Mouse (Mus musculus): Measurements from ENCODE around the gene Ttll5. TPM values are rescaled to one million over a fixed set of nuclear protein-coding genes. Genes with fewer than 3 reads are reported as not detected.

The Ttll5 gene
- polyA plus RNA-seq, 1 experiment from 2014 or later: 15.5 TPM

DNA sequence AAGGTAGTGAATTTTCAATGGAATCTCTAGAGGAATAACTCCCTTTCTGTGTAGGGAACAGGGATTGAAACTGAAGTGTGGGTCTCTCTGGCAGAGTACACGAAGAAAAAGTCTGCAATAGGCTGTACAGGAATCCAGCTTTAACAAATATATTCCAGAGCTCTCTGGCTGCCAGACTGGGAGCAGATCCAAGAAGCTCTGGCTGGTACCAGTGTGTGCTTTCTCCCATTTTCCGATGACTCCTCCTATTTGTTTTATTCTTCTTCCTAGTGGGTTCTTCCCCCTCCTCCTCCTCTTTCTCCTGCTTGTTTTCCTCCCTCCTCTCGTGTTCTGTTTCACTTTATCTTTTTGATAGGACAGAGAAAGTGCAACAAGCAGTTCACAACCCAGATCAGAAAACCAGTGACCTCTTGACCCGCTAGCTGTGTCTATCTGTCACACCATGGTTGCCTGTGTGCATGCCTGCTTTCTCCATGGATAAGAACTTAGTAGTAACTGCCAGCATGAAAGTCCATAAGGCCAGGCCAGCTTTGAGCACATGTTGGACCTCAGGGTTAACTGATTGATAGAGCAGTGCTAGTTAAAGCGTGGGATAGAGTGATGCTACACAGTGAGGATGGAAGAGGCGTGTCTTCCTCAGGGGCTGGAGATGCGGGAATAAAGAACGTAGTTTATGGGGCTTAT is 55.3 kb downstream of the Ttll5 start:
- ATAC-seq (replicated peaks; ENCODE audit: extremely low read depth, insufficient read depth, low FRiP score): peak; percentile 76
- peak overlapping the region; percentile 69 for H3K27ac ChIP-seq (ENCODE audit: low read length)
- H3K4me3 ChIP-seq (ENCODE audit: low read length): no peak overlapping the region
- peaks cover 13% of the 10 kb centered on the region for H3K4me1 ChIP-seq (ENCODE audit: control insufficient read depth, insufficient read depth, low read length)
- no peaks in the 10 kb centered on the region for H3K27me3 ChIP-seq (ENCODE audit: control insufficient read depth, insufficient read depth, low read length)
- H3K9ac ChIP-seq (ENCODE audit: low read length): no peak overlapping the region
- no peaks in the 10 kb centered on the region for H3K9me3 ChIP-seq (replicated peaks; ENCODE audit: control insufficient read depth, low read length)
- WGBS: 52% methylated on average over 8 of the region's 8 CpGs
- H3K36me3 ChIP-seq (ENCODE audit: control insufficient read depth, insufficient read depth): peaks cover 13% of the 10 kb centered on the region
- H3K4me2 ChIP-seq (ENCODE audit: low read depth, low read length): peak overlapping the region; percentile 17; the same call in 1 of the 2 replicates

DNA sequence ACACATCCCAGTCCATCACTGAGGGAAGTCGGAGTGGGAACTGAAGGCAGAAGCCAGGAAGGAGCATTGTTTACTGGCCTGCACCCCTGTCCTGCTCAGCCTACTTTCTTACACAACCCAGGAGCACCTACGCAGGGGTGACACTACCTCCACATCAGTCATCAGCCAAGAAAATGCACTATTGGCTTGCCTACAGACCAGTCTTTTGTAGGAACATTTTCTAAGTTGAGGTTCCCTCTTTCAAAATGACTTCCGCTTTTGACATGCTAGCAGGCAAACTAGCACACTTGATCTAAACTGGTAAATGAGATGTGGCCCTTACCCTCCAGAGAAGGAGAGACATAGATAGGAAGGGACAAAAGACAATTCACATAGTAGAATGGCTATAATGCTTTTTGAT is 60.6 kb downstream of the Ttll5 start:
- Histone ChIP-seq H3K27ac (ENCODE audit: low read length) (no peak overlapping the region), H3K27me3 (ENCODE audit: control insufficient read depth, insufficient read depth, low read length) (no peaks in the 10 kb centered on the region), H3K4me3 (ENCODE audit: low read length) (no peak overlapping the region), H3K9me3 (replicated peaks; ENCODE audit: control insufficient read depth, low read length) (no peaks in the 10 kb centered on the region), H3K4me1 (ENCODE audit: control insufficient read depth, insufficient read depth, low read length) (peaks cover under 1% of the 10 kb centered on the region), H3K9ac (ENCODE audit: low read length) (no peak overlapping the region), H3K4me2 (ENCODE audit: low read depth, low read length) (no peak overlapping the region), H3K36me3 (ENCODE audit: control insufficient read depth, insufficient read depth) (peaks cover 5% of the 10 kb centered on the region; the same call in 1 of the 2 replicates)
- WGBS: 92% methylated on average over 3 of the region's 3 CpGs
- no peak for ATAC-seq (replicated peaks; ENCODE audit: extremely low read depth, insufficient read depth, low FRiP score)

DNA sequence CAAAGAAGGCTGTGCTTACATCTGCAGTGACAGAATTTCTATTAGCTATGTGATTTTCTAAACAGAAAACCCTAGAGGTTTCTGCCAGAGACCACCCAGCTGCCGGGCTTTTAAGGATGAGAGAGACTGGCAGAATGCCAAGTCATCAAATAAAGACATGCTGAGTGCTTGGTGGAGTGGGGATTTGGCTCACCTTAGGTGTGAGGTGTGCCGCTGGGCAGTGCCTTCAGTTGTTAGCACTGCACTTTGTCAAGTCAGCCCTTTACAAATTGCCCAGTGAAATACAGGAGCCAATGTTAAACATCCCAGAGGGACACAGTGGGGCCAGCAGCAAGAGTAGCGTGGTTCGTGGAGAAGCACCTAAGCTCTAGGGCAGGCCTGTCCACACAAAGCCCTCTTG is 65.6 kb downstream of the Ttll5 start:
- H3K4me2 ChIP-seq (ENCODE audit: low read depth, low read length): no peak overlapping the region
- H3K4me1 ChIP-seq (ENCODE audit: control insufficient read depth, insufficient read depth, low read length): peaks cover 2% of the 10 kb centered on the region; the same call in 1 of the 2 replicates
- no peak overlapping the region for H3K9ac ChIP-seq (ENCODE audit: low read length)
- H3K4me3 ChIP-seq (ENCODE audit: low read length): no peak overlapping the region
- WGBS: 50% methylated on average over 4 of the region's 4 CpGs
- ATAC-seq (replicated peaks; ENCODE audit: extremely low read depth, insufficient read depth, low FRiP score): no peak
- no peaks in the 10 kb centered on the region for H3K9me3 ChIP-seq (replicated peaks; ENCODE audit: control insufficient read depth, low read length)
- no peaks in the 10 kb centered on the region for H3K27me3 ChIP-seq (ENCODE audit: control insufficient read depth, insufficient read depth, low read length)
- H3K27ac ChIP-seq (ENCODE audit: low read length): no peak overlapping the region
- peaks cover 20% of the 10 kb centered on the region for H3K36me3 ChIP-seq (ENCODE audit: control insufficient read depth, insufficient read depth)

DNA sequence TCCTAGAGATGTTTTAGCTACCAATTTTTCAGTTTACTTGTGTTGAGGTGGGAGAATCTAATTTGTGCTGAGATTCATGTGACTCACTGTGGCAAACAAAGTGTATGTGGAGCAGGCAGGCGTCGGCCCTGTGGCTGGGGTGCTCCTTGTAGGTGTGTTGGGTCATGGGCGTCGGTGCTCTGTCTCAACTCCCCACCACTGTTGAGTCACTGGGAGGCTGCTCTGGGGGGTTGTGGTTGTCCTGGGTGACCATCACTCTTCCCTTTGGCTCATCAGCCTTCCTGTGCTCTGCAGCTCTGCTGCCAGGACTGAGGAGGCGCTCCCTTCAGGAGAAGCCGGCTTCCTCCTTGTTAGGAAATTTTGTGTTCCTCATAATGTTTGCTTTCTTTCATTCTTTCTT is 79.5 kb downstream of the Ttll5 start:
- no peaks in the 10 kb centered on the region for H3K9me3 ChIP-seq (replicated peaks; ENCODE audit: control insufficient read depth, low read length)
- 84% methylated on average over 6 of the region's 6 CpGs for WGBS

DNA sequence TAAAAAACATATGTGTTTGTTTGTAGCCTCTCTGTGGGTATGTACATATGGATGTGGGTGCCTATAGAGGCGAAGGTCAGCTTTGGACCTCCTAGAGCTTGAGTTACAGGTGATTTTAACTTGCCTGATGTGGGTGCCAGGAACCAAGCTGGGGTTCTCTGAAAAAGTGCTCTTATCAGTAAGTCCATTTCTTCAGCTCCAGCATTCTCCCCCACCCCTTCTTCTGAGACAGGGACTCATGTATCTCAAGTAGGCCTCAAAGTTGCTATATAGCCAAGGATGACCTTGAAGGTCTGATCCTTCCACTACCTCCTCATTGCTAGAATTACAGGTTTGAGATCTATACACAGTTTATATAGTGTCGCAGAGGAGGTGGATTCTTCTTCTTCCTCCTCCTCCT is 81.2 kb downstream of the Ttll5 start:
- WGBS: 97% methylated on average over 2 of the region's 2 CpGs
- H3K9me3 ChIP-seq (replicated peaks; ENCODE audit: control insufficient read depth, low read length): no peaks in the 10 kb centered on the region
- no peak overlapping the region for H3K4me3 ChIP-seq (ENCODE audit: low read length)
- no peak for ATAC-seq (replicated peaks; ENCODE audit: extremely low read depth, insufficient read depth, low FRiP score)
- H3K36me3 ChIP-seq (ENCODE audit: control insufficient read depth, insufficient read depth): peaks cover 5% of the 10 kb centered on the region; the same call in 1 of the 2 replicates
- no peaks in the 10 kb centered on the region for H3K27me3 ChIP-seq (ENCODE audit: control insufficient read depth, insufficient read depth, low read length)
- H3K9ac ChIP-seq (ENCODE audit: low read length): no peak overlapping the region
- no peak overlapping the region for H3K27ac ChIP-seq (ENCODE audit: low read length)
- no peak overlapping the region for H3K4me2 ChIP-seq (ENCODE audit: low read depth, low read length)
- H3K4me1 ChIP-seq (ENCODE audit: control insufficient read depth, insufficient read depth, low read length): 0 out of 2 replicates have a peak, but pooled peaks cover 3% of the 10 kb centered on the region

More for the DNA sequence above, 79.5 kb downstream of the Ttll5 start:
- no peak overlapping the region for H3K4me3 ChIP-seq (ENCODE audit: low read length)
- H3K4me1 ChIP-seq (ENCODE audit: control insufficient read depth, insufficient read depth, low read length): 0 out of 2 replicates have a peak, but pooled peaks cover 3% of the 10 kb centered on the region
- no peak for ATAC-seq (replicated peaks; ENCODE audit: extremely low read depth, insufficient read depth, low FRiP score)
- no peak overlapping the region for H3K27ac ChIP-seq (ENCODE audit: low read length)
- no peak overlapping the region for H3K4me2 ChIP-seq (ENCODE audit: low read depth, low read length)
- H3K36me3 ChIP-seq (ENCODE audit: control insufficient read depth, insufficient read depth): peaks cover 5% of the 10 kb centered on the region; the same call in 1 of the 2 replicates
- H3K9ac ChIP-seq (ENCODE audit: low read length): no peak overlapping the region
- H3K27me3 ChIP-seq (ENCODE audit: control insufficient read depth, insufficient read depth, low read length): no peaks in the 10 kb centered on the region

DNA sequence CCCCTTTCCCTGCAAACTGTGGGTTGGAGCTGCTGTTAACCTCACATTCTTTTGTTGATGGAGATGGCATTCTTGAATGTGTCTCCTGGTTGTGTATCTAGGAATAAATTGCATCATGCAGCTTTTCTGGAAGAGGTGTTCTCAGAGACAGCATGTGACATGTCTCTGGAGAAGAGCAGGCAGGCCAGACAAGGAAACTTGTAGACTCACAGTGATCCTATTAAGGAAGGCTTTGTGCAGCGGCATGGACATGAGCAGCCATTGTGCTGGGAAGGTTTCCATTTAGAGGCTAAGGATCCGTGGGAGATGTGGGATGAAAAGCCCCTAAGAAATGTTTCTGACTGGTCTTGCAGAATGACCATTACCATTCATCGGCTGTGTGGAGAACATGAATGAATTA is 83.4 kb downstream of the Ttll5 start:
- H3K9ac ChIP-seq (ENCODE audit: low read length): no peak overlapping the region
- H3K36me3 ChIP-seq (ENCODE audit: control insufficient read depth, insufficient read depth): peaks cover 2% of the 10 kb centered on the region; the same call in 1 of the 2 replicates
- H3K27ac ChIP-seq (ENCODE audit: low read length): no peak overlapping the region
- no peak overlapping the region for H3K4me2 ChIP-seq (ENCODE audit: low read depth, low read length)
- H3K27me3 ChIP-seq (ENCODE audit: control insufficient read depth, insufficient read depth, low read length): no peaks in the 10 kb centered on the region
- H3K4me3 ChIP-seq (ENCODE audit: low read length): no peak overlapping the region
- H3K4me1 ChIP-seq (ENCODE audit: control insufficient read depth, insufficient read depth, low read length): peaks cover 8% of the 10 kb centered on the region
- no peak for ATAC-seq (replicated peaks; ENCODE audit: extremely low read depth, insufficient read depth, low FRiP score)
- 82% methylated on average over 3 of the region's 3 CpGs for WGBS
- no peaks in the 10 kb centered on the region for H3K9me3 ChIP-seq (replicated peaks; ENCODE audit: control insufficient read depth, low read length)

DNA sequence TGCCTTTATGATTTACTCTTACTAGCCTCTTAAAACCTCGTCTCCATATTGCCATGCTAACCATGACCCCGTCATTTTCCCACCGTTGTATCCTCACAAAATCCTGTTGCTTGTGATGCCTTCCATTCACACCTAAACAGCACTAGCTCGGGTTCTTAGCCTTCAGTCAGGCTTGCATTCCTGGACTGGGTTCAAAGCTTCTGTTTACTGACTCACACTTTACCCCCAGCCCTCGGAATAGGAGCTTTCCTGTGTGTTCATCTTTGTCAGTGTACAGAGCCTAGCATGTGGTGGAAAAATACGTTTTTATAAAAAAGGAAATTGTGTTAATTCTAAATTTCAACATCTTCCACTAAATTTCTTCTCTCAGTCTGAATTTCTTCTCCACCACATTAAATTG is 86.4 kb downstream of the Ttll5 start:
- Histone ChIP-seq H3K36me3 (ENCODE audit: control insufficient read depth, insufficient read depth) (peaks cover 2% of the 10 kb centered on the region), H3K9ac (ENCODE audit: low read length) (no peak overlapping the region), H3K27ac (ENCODE audit: low read length) (no peak overlapping the region), H3K4me3 (ENCODE audit: low read length) (no peak overlapping the region), H3K4me1 (ENCODE audit: control insufficient read depth, insufficient read depth, low read length) (peaks cover 11% of the 10 kb centered on the region), H3K27me3 (ENCODE audit: control insufficient read depth, insufficient read depth, low read length) (no peaks in the 10 kb centered on the region), H3K4me2 (ENCODE audit: low read depth, low read length) (no peak overlapping the region), H3K9me3 (replicated peaks; ENCODE audit: control insufficient read depth, low read length) (no peaks in the 10 kb centered on the region)
- WGBS: 81% methylated on average over 6 of the region's 6 CpGs
- ATAC-seq (replicated peaks; ENCODE audit: extremely low read depth, insufficient read depth, low FRiP score): no peak

DNA sequence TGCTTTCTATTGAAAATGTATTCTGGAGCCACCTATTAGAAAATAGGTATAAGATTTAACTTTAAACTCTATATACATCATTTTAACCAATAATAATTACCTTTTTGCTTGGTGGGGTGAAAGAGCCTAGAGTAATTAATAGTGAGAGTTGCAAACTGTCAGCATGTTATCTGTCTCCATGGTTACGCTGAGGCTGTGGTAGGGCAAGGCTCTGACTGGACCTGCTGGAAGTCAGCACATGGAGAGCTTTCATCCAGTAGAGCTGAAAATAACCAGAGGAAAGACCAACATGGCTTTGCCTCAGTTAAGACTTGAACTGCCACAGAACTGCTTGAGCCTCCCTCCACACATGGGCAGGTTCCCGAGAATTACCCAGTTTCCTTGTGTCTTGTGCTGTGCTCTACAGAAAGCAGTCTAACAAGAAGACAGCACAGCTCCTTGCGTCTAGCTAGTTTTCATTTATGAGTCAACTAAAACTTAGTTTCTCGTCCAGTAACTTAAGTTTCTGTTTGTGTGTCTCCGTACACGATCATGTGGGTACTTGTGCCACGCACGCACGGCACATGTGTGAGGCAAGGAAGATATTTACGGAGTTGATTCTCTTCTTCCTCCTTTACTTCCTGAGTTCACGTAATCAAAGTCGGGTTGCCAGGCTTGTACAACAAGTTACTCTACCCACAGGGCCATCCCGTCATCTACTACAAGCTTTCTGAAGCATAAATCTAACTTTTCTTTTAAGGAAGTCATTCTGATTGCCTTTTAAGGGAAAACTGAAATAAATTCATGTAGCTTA is 88.4 kb downstream of the Ttll5 start:
- ATAC-seq (replicated peaks; ENCODE audit: extremely low read depth, insufficient read depth, low FRiP score): no peak
- H3K27ac ChIP-seq (ENCODE audit: low read length): no peak overlapping the region
- no peaks in the 10 kb centered on the region for H3K9me3 ChIP-seq (replicated peaks; ENCODE audit: control insufficient read depth, low read length)
- no peak overlapping the region for H3K9ac ChIP-seq (ENCODE audit: low read length)
- H3K4me2 ChIP-seq (ENCODE audit: low read depth, low read length): no peak overlapping the region
- 77% methylated on average over 13 of the region's 13 CpGs for WGBS
- H3K36me3 ChIP-seq (ENCODE audit: control insufficient read depth, insufficient read depth): peaks cover 2% of the 10 kb centered on the region
- no peak overlapping the region for H3K4me3 ChIP-seq (ENCODE audit: low read length)
- H3K4me1 ChIP-seq (ENCODE audit: control insufficient read depth, insufficient read depth, low read length): peaks cover 8% of the 10 kb centered on the region
- H3K27me3 ChIP-seq (ENCODE audit: control insufficient read depth, insufficient read depth, low read length): no peaks in the 10 kb centered on the region

DNA sequence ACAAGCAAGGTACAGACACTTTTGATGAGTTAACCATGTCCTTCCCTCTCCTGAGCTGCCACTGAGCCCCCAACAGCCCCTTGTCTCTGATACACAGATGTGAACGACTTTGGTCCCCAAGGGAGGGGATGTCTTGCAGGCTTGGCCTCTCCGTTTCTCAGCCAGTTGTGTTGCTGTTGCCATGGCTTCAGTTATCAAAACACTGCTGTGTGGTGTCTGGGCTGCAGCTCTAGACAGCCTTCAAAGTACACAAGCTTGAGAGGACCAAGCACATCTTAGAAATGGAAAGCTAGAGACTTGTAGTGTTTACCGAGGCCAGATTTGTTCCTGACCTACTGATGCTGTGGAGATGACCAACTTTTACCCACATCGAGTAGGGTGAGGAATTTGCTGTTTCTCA is 102.4 kb downstream of the Ttll5 start:
- H3K4me3 ChIP-seq (ENCODE audit: low read length): no peak overlapping the region
- H3K27ac ChIP-seq (ENCODE audit: low read length): no peak overlapping the region
- H3K9me3 ChIP-seq (replicated peaks; ENCODE audit: control insufficient read depth, low read length): no peaks in the 10 kb centered on the region
- WGBS: 35% methylated on average over 4 of the region's 4 CpGs
- 0 out of 2 replicates have a peak, but pooled peaks have one; percentile 60 for ATAC-seq (replicated peaks; ENCODE audit: extremely low read depth, insufficient read depth, low FRiP score)
- no peak overlapping the region for H3K4me2 ChIP-seq (ENCODE audit: low read depth, low read length)
- H3K36me3 ChIP-seq (ENCODE audit: control insufficient read depth, insufficient read depth): peaks cover 11% of the 10 kb centered on the region
- H3K4me1 ChIP-seq (ENCODE audit: control insufficient read depth, insufficient read depth, low read length): peaks cover 12% of the 10 kb centered on the region
- H3K9ac ChIP-seq (ENCODE audit: low read length): no peak overlapping the region
- no peaks in the 10 kb centered on the region for H3K27me3 ChIP-seq (ENCODE audit: control insufficient read depth, insufficient read depth, low read length)

Measured in heart, embryonic 16.5 days (tissue).